Mouse (Mus musculus): ENCODE data around the gene Zfp422.

The Zfp422 gene

GRCm38 (mm10) chr6:116628539-116629171 lies at the start of gene Zfp422:
Zfp422 (minus strand) TSS chr6:116628999.
- DNase-seq = peak; percentile 92

- DNase-seq = no peak
Observed at GRCm38 (mm10) chr6:116677321-116677720, 48.5 kb upstream of the Zfp422 start.

- no peak for DNase-seq
Observed at GRCm38 (mm10) chr6:116676355-116676913, 47.6 kb upstream of the Zfp422 start.

- no peak for DNase-seq
Observed at GRCm38 (mm10) chr6:116674283-116674886, 45.6 kb upstream of the Zfp422 start.

GRCm38 (mm10) chr6:116673471-116674282 lies 44.9 kb upstream of the Zfp422 start, which contains the start of gene Rassf4:
Rassf4 (minus strand) TSS chr6:116673952.
- DNase-seq = peak; percentile 95

- DNase-seq = no peak
Observed at GRCm38 (mm10) chr6:116672349-116672748, 43.5 kb upstream of the Zfp422 start.

GRCm38 (mm10) chr6:116671768-116672167 lies 43.0 kb upstream of the Zfp422 start:
- no peak for DNase-seq

- peak; percentile 90 for DNase-seq
Observed at GRCm38 (mm10) chr6:116671031-116671430, 42.2 kb upstream of the Zfp422 start.

GRCm38 (mm10) chr6:116670144-116670543 lies 41.3 kb upstream of the Zfp422 start:
- DNase-seq = peak; percentile 87

- DNase-seq = peak; percentile 55
Observed at GRCm38 (mm10) chr6:116668682-116669470, 40.1 kb upstream of the Zfp422 start.

GRCm38 (mm10) chr6:116667382-116667781 lies 38.6 kb upstream of the Zfp422 start:
- DNase-seq = no peak

- DNase-seq = peak; percentile 45
Observed at GRCm38 (mm10) chr6:116666892-116667291, 38.1 kb upstream of the Zfp422 start.

- peak; percentile 54 for DNase-seq
Observed at GRCm38 (mm10) chr6:116666085-116666750, 37.4 kb upstream of the Zfp422 start.

- DNase-seq = no peak
Observed at GRCm38 (mm10) chr6:116664830-116665229, 36.0 kb upstream of the Zfp422 start.

- DNase-seq = no peak
Observed at GRCm38 (mm10) chr6:116664031-116664430, 35.2 kb upstream of the Zfp422 start.

- no peak for DNase-seq
Observed at GRCm38 (mm10) chr6:116663364-116663763, 34.6 kb upstream of the Zfp422 start.

GRCm38 (mm10) chr6:116653684-116654454 lies 25.1 kb upstream of the Zfp422 start:
- peak; percentile 83 for DNase-seq

GRCm38 (mm10) chr6:116653191-116653590 lies 24.4 kb upstream of the Zfp422 start:
- no peak for DNase-seq

GRCm38 (mm10) chr6:116651437-116652118 lies 22.8 kb upstream of the Zfp422 start:
- no peak for DNase-seq

GRCm38 (mm10) chr6:116650406-116650805 lies 21.6 kb upstream of the Zfp422 start, which contains the start of gene Depp1:
Depp1 (plus strand) TSS chr6:116650609.
- no peak for DNase-seq

All from retina, postnatal 1 day (tissue).